Mouse (Mus musculus) MEL (cell line): Measurements from ENCODE around the gene Majin. TPM values are rescaled to one million over a fixed set of nuclear protein-coding genes. Genes with fewer than 3 reads are reported as not detected.

Source experiments
- DNase-seq: peaks from one replicate; pipeline ENCODE4 v3.0.0; 2011; ENCODE audit warnings: low read depth, low spot score
- H3K27ac ChIP-seq: 2 replicates; pipeline ENCODE4 v1.5.1; 2012; ENCODE audit warnings: low read depth, mild to moderate bottlenecking, control low read depth, low read length, moderate library complexity; ENCODE audit not compliant: control insufficient read depth
- H3K27me3 ChIP-seq, 2 experiments: fragments of 150-350 bp in 1 of 2; sonication (generic) in 1 of 2; 2 replicates each; pipeline ENCODE4 v1.6.1; 2012; ENCODE audit warnings: low read length in 2 of 2, mild to moderate bottlenecking in 2 of 2, improper control_type of control experiment in 1 of 2, moderate library complexity in 1 of 2; ENCODE audit not compliant: insufficient read depth in 2 of 2, control insufficient read depth in 1 of 2
- H3K36me3 ChIP-seq, 2 experiments: 2 replicates each; pipeline ENCODE4 v1.6.1; 2012 to 2014; ENCODE audit warnings: low read length in 2 of 2, improper control_type of control experiment in 1 of 2, inconsistent platforms in 1 of 2, mild to moderate bottlenecking in 1 of 2; ENCODE audit not compliant: insufficient read depth in 2 of 2, control insufficient read depth in 1 of 2
- H3K4me1 ChIP-seq, 2 experiments: fragments of 150-350 bp in 1 of 2; sonication (generic) in 1 of 2; 2 replicates each; pipeline ENCODE4 v1.6.1; 2012; ENCODE audit warnings: low read length in 2 of 2, improper control_type of control experiment in 1 of 2, mild to moderate bottlenecking in 1 of 2; ENCODE audit not compliant: insufficient read depth in 2 of 2, control insufficient read depth in 1 of 2
- H3K4me3 ChIP-seq, 2 experiments: fragments of 150-350 bp in 1 of 2; sonication (generic) in 1 of 2; 2 replicates each; pipeline ENCODE4 v1.5.1; 2012; ENCODE audit warnings: low read depth in 2 of 2, low read length in 2 of 2, mild to moderate bottlenecking in 2 of 2, moderate library complexity in 2 of 2, control low read depth in 1 of 2, improper control_type of control experiment in 1 of 2; ENCODE audit not compliant: control insufficient read depth in 1 of 2, insufficient read depth in 1 of 2
- H3K79me2 ChIP-seq: 2 replicates; pipeline ENCODE4 v1.6.1; 2012; ENCODE audit warnings: mild to moderate bottlenecking, low read length, moderate library complexity; ENCODE audit not compliant: control insufficient read depth, poor library complexity, insufficient read depth
- H3K9ac ChIP-seq: 2 replicates; pipeline ENCODE4 v1.6.1; 2012; ENCODE audit warnings: low read depth, mild to moderate bottlenecking, control low read depth, low read length, moderate library complexity; ENCODE audit not compliant: control insufficient read depth, poor library complexity, severe bottlenecking
- H3K9me3 ChIP-seq: fragments of 150-350 bp; sonication (generic); replicated peaks from 2 replicates; pipeline ENCODE4 v1.6.1; 2012; ENCODE audit warnings: mild to moderate bottlenecking, low read length, improper control_type of control experiment, moderate library complexity; ENCODE audit not compliant: insufficient read depth
- BHLHE40 ChIP-seq: IDR thresholded peaks from 2 replicates; pipeline ENCODE4 v1.6.1; 2012; ENCODE audit warnings: low read depth, mild to moderate bottlenecking, inconsistent platforms, low read length, improper control_type of control experiment, borderline replicate concordance
- CHD1 ChIP-seq: IDR thresholded peaks from 2 replicates; pipeline ENCODE4 v1.6.1; 2012; ENCODE audit warnings: low read depth, mild to moderate bottlenecking, inconsistent platforms, low read length, improper control_type of control experiment
- E2F4 ChIP-seq: IDR thresholded peaks from 2 replicates; pipeline ENCODE4 v1.6.1; 2011; ENCODE audit warnings: low read depth, low read length, improper control_type of control experiment, borderline replicate concordance
- ETS1 ChIP-seq: IDR thresholded peaks from 2 replicates; pipeline ENCODE4 v1.6.1; 2012; ENCODE audit warnings: low read depth, mild to moderate bottlenecking, inconsistent platforms, low read length, improper control_type of control experiment, moderate library complexity
- GATA1 ChIP-seq: IDR thresholded peaks from 2 replicates; pipeline ENCODE4 v1.6.1; 2011; ENCODE audit warnings: low read depth, low read length, improper control_type of control experiment
- HCFC1 ChIP-seq: IDR thresholded peaks from 2 replicates; pipeline ENCODE4 v1.6.1; 2012; ENCODE audit warnings: low read depth, mild to moderate bottlenecking, inconsistent platforms, low read length, improper control_type of control experiment, moderate library complexity
- JUND ChIP-seq: IDR thresholded peaks from 2 replicates; pipeline ENCODE4 v1.6.1; 2011; ENCODE audit warnings: low read depth, mild to moderate bottlenecking, improper control_type of control experiment, low read length
- KAT2A ChIP-seq: conservative IDR thresholded peaks from 2 replicates; pipeline ENCODE4 v1.6.1; 2012; ENCODE audit warnings: low read depth, low read length, improper control_type of control experiment, inconsistent platforms
- MAFK ChIP-seq: IDR thresholded peaks from 2 replicates; pipeline ENCODE4 v1.6.1; 2011; ENCODE audit warnings: low read depth, mild to moderate bottlenecking, low read length, improper control_type of control experiment, borderline replicate concordance
- MAZ ChIP-seq: IDR thresholded peaks from 2 replicates; pipeline ENCODE4 v1.6.1; 2012; ENCODE audit warnings: low read depth, mild to moderate bottlenecking, inconsistent platforms, low read length, improper control_type of control experiment
- MEF2A ChIP-seq: IDR thresholded peaks from 2 replicates; pipeline ENCODE4 v1.6.1; 2014; ENCODE audit warnings: low read depth, mild to moderate bottlenecking, inconsistent platforms, low read length, improper control_type of control experiment; ENCODE audit not compliant: poor library complexity, insufficient replicate concordance, severe bottlenecking; ENCODE audit errors: extremely low read depth
- MYC ChIP-seq: IDR thresholded peaks from 2 replicates; pipeline ENCODE4 v1.6.1; 2011; ENCODE audit warnings: low read depth, mild to moderate bottlenecking, low read length, improper control_type of control experiment, moderate library complexity
- NELFE ChIP-seq: IDR thresholded peaks from 2 replicates; pipeline ENCODE4 v1.6.1; 2011; ENCODE audit warnings: low read depth, low read length, improper control_type of control experiment
- POLR2A ChIP-seq, 2 experiments: IDR thresholded peaks; 2 replicates each; pipeline ENCODE4 v1.6.1; 2011 to 2012; ENCODE audit warnings: low read length in 2 of 2, mild to moderate bottlenecking in 2 of 2, control low read depth in 1 of 2, improper control_type of control experiment in 1 of 2, low read depth in 1 of 2, moderate library complexity in 1 of 2; ENCODE audit not compliant: control insufficient read depth in 1 of 2, insufficient read depth in 1 of 2, poor library complexity in 1 of 2
- POLR2AphosphoS2 ChIP-seq: IDR thresholded peaks from 2 replicates; pipeline ENCODE4 v1.6.1; 2011; ENCODE audit warnings: low read length, improper control_type of control experiment
- RCOR1 ChIP-seq: IDR thresholded peaks from 2 replicates; pipeline ENCODE4 v1.6.1; 2012; ENCODE audit warnings: low read depth, mild to moderate bottlenecking, inconsistent platforms, low read length, improper control_type of control experiment
- SMC3 ChIP-seq: IDR thresholded peaks from 2 replicates; pipeline ENCODE4 v1.6.1; 2011; ENCODE audit warnings: low read depth, low read length, improper control_type of control experiment
- UBTF ChIP-seq: IDR thresholded peaks from 2 replicates; pipeline ENCODE4 v1.6.1; 2012; ENCODE audit warnings: low read depth, mild to moderate bottlenecking, inconsistent platforms, low read length, improper control_type of control experiment, moderate library complexity, borderline replicate concordance; ENCODE audit not compliant: insufficient read depth
- USF1 ChIP-seq: IDR thresholded peaks from 2 replicates; pipeline ENCODE4 v1.6.1; 2014; ENCODE audit warnings: low read depth, mild to moderate bottlenecking, inconsistent platforms, low read length, improper control_type of control experiment, moderate library complexity
- polyA plus RNA-seq, 2 experiments: library from polyadenylated mRNA; stranded (reverse) in 1 of 2; unstranded in 1 of 2; fragments of >175 nt in 1 of 2; fragments of >200 nt in 1 of 2; gene quantifications; 2 replicates each; pipeline versions ENCODE4 v1.2.1 to v1.2.4; 2012; ENCODE audit warnings: low replicate concordance in 2 of 2, low read depth in 1 of 2; ENCODE audit not compliant: insufficient read length in 2 of 2, insufficient read depth in 1 of 2, missing spikeins in 1 of 2
- total RNA-seq: library from RNA; depleted of rRNA; stranded (reverse); fragments of 300-350 nt; gene quantifications from 2 replicates; pipeline ENCODE4 v1.2.3, GENCODE M21; 2012

The Majin gene
- total and polyA plus RNA-seq, 3 experiments: not detected

DNA sequence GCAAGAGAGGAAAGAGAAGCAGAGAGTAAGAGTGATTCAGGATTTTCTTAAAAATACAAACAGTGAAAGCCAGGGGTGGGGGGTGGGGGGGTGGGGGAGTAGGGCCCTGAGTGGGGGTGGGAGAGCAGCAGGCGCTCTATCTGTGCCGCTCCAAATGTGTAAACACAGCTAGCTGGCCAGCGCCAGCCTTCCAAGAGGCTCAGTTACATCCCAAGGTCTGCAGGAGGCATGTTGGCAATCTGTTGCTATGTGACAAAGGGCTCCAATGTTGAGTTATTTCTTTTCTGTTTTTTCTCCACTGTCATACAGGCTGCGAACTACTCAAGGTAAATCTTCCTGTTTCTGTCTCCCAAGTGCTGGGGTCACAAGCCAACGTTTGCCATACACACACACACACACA is 9.4 kb upstream of the Majin start:
- no peak overlapping the region for H3K27ac ChIP-seq
- H3K27me3 ChIP-seq: peaks cover 0 to 3% of the 10 kb centered on the region in 2 experiments; a peak in 3 of 4 replicates
- H3K9me3 ChIP-seq: no peaks in the 10 kb centered on the region
- no peak overlapping the region for H3K4me3 ChIP-seq
- H3K79me2 ChIP-seq: no peaks in the 10 kb centered on the region
- DNase-seq: no peak
- H3K9ac ChIP-seq: no peak overlapping the region
- H3K36me3 ChIP-seq: no peaks in the 10 kb centered on the region
- H3K4me1 ChIP-seq: no peaks in the 10 kb centered on the region
- TF ChIP-seq POLR2AphosphoS2 (no peak), POLR2A (IDR thresholded peaks at IDR 0.05; ENCODE audit: control insufficient read depth in 1 of 2, insufficient read depth in 1 of 2, low read depth in 1 of 2, low read length in 2 of 2, poor library complexity in 1 of 2) (no peak), ETS1 (no peak), E2F4 (no peak), USF1 (no peak), JUND (no peak), KAT2A (no peak), MEF2A (no peak), CHD1 (no peak)

DNA sequence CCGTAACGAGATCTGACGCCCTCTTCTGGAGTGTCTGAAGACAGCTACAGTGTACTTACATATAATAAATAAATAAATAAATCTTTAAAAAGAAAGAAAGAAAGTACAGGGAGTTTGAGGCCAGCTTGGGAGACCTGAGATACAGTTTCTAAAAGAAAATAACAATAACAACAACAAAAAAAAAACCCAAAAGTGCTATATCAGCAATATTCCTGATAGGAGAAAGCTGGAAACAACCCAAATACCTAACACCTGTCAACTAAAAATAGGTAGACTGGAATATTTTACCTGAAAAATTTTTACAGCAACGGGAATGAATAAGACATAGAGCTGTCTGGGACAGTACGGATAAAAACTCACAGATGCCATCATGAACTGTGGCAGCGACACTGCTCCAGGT is 5.4 kb upstream of the Majin start:
- TF ChIP-seq MAFK (no peak), JUND (no peak), BHLHE40 (no peak), SMC3 (no peak), USF1 (no peak), UBTF (no peak), MEF2A (no peak), POLR2AphosphoS2 (no peak), MYC (no peak), KAT2A (no peak), MAZ (no peak), GATA1 (no peak), NELFE (no peak), POLR2A (IDR thresholded peaks at IDR 0.05; ENCODE audit: control insufficient read depth in 1 of 2, insufficient read depth in 1 of 2, low read depth in 1 of 2, low read length in 2 of 2, poor library complexity in 1 of 2) (no peak), HCFC1 (no peak), RCOR1 (no peak)
- Histone ChIP-seq H3K4me3 (no peak overlapping the region), H3K27me3 (peaks cover 0 to 2% of the 10 kb centered on the region in 2 experiments; a peak in 3 of 4 replicates), H3K27ac (no peak overlapping the region), H3K9ac (no peak overlapping the region), H3K4me1 (no peaks in the 10 kb centered on the region), H3K9me3 (no peaks in the 10 kb centered on the region), H3K36me3 (no peaks in the 10 kb centered on the region), H3K79me2 (no peaks in the 10 kb centered on the region)
- no peak for DNase-seq
